Mouse (Mus musculus) MN1 (cell line): ENCODE measurements around the gene Eif4e2.

Source experiments
- DNase-seq: peaks from one replicate; pipeline ENCODE4 v3.0.0-alpha.2; 2016; ENCODE audit warnings: low spot score

Eif4e2 gene

DNA sequence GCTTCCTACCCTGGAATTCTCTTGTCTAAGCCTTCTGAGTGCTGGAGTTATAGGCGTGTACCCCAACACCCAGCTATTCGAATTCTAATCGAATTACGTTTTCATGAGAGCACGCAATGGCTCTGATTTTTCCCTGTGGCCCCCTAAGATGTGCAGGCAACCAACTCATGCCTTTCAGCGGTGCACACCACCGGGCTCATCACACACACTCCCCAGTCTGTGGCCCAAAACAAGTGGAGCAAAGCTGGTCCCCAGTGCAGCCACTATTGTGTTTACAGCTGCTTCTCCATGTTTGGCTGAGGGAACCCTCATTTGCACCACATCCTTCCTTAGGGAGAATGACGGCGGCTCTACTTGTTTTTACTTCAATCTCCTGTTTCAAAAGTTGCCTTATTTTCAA lies 49.5 kb downstream of the Eif4e2 start:
- DNase-seq: no peak

GRCm38 (mm10) chr1:87263796-87264133 lies 50.1 kb downstream of the Eif4e2 start:
- no peak for DNase-seq

DNA sequence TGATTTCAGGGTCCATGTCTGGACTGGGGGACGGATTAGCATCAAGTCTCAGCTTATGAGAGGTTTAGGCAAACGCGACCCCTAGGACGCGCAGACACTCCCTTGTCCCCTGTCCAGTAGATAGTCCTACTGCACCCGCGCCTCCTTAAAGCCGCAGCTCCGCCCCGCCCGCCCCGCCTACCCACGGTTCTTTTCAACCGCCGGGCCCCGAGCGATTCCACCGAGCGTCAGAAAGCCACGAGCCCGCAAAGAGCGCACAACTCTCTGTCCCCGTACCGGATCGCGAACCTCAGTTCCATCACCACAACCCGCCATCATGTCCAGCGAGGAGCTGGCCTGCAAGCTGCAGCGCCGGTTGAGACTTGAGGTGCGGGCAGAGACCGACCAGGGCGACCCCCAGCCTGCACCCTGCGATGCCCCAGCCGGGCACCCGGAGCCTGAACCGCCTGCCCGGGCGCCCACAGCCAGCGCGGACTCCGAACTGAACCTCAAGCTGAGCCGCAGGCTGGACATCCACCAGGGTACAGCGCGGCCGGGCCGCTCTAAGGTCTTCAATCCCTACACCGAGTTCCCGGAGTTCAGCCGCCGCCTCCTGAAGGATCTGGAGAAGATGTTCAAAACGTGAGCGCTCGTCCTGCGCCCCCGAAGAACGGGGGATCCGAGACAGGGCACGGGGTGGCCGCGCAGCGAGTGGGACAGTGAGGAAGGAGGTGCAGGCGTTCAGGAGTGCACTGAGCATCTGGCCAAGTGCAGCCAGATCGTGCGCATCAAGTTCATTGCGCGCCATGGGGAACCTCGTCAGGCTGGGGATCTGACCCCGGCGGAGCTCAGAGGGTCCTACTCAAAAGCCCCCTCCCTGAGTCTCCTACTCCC lies 50.7 kb downstream of the Eif4e2 start, which contains the start of gene Efhd1:
Gene Efhd1, plus strand, starts transcription at position 230 of the 873 bp plus-strand sequence.
- DNase-seq: no peak

- DNase-seq: no peak
These were observed 51.5 kb downstream of the Eif4e2 start for GRCm38 (mm10) chr1:87265200-87265599.

DNA sequence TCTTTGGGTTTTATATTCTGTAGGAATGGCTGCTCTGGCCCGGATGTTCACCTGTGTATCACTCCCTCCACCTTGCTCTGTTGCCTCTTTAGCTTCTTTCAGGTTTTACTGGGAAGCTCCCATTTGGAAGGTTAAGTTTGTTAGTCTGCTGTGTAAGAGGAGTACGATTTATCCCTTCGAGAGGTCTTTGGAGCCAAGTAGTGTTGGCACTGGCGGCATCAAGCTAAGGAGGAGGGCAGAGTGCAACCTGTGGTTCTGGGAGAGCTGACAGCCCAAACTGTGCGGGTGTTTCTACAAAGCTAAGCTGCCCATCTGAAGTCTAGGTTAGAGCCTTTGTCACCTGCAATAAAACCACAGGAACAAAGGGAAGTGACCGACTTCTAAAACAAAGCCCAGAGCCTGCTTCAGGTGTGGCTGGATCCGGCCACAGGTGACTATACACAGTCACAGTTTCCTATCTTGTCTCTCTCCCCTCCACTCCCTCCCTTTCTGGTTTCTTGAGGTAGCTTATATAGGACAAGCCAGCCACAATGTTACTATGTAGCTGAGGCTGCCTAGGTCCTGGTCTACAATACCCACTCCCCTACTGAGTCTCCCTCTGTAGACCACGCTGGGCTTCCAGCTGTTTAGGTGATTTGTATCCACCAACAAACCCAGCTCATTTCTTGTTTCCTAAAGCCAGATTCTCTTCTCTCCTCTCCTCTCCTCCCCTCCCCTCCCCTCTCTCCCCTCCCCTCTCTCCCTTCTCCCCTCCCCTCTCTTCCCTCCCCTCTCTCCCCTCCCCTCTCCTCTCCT lies 52.8 kb downstream of the Eif4e2 start:
- no peak for DNase-seq

DNA sequence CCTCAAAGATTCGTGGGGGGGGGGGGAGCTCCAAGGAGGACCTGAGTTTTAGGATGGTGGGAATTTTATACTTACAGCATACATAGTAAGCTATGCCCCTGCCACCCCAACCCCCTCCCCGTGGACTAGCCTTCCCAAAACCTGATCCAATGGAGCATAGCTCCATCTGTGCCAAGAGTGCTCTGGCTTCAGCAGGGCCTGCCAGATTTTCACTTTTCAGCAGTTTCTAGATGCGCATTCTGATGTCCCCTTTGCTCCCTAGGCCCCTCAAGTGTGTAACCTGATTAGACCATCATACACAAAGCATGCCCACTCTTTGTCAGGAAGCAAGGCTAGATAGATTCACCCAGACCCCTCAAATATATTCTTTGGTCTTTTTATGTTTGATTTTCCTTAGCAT lies 56.5 kb downstream of the Eif4e2 start:
- DNase-seq: no peak

- DNase-seq: peak; percentile 37
These were observed 57.1 kb downstream of the Eif4e2 start for GRCm38 (mm10) chr1:87270641-87271467.

DNA sequence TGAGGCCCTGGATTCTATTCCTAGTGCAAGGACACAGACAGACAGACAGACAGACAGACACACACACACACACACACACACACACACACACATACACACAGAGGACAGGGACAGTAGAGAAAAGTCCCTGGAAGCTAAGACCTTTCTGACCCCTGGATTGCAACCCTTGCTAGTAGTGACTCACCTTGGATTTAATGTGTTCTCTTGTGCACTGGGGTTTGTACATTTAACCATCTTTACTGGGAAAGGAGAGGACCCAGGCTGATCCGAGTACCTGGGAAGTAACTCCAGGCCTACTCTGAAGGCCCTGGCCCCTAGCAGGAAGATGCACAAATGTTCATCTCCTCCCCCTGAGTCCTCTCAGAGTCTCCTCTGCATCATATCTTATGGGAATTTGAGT lies 57.9 kb downstream of the Eif4e2 start:
- peak; percentile 22 for DNase-seq

DNA sequence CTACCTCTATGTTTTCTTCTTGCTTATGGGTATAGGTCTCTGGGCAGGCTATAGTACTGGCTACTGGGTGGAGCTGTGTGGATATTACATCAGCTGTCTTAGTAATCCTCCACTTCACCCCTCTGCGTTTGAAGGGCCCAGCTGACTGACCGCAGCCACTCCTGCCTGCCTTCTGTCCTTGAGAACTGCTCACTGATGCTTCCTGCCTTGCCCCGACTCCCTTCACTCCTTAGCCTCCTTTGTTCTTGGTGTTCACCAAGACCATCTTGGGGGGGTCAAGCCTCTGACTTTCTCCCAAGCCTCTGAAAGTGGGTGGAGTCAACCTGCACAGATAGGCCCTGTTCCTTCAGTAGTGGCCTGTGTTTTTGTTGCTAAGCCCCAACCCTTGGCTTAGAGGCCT lies 58.7 kb downstream of the Eif4e2 start:
- DNase-seq: peak; percentile 7

- DNase-seq: no peak
These were observed 59.8 kb downstream of the Eif4e2 start for GRCm38 (mm10) chr1:87273514-87273942.

GRCm38 (mm10) chr1:87274134-87274533 lies 60.4 kb downstream of the Eif4e2 start:
- DNase-seq: no peak

- DNase-seq: no peak
These were observed 61.4 kb downstream of the Eif4e2 start for GRCm38 (mm10) chr1:87275151-87275550.

GRCm38 (mm10) chr1:87276056-87276455 lies 62.3 kb downstream of the Eif4e2 start:
- DNase-seq: no peak

DNA sequence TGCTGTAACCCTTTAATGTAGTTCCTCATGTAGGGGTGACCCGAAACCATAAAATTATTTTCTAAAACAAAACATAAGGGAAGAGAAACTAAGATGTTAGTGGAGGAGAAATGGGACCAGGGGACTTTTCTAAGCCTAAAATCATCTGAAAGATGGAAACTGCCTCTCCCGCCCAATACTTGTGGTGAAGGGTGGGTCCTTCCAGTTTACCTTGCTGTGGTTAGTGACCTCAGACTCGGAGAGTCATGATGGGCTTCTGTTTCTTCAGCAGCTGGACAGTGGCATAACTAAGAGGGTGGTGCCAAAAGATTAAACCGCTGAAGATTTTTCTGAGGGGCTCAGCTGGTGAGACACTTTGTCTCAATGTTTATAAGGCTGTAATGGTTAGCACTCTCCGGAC lies 66.6 kb downstream of the Eif4e2 start:
- DNase-seq: no peak

DNA sequence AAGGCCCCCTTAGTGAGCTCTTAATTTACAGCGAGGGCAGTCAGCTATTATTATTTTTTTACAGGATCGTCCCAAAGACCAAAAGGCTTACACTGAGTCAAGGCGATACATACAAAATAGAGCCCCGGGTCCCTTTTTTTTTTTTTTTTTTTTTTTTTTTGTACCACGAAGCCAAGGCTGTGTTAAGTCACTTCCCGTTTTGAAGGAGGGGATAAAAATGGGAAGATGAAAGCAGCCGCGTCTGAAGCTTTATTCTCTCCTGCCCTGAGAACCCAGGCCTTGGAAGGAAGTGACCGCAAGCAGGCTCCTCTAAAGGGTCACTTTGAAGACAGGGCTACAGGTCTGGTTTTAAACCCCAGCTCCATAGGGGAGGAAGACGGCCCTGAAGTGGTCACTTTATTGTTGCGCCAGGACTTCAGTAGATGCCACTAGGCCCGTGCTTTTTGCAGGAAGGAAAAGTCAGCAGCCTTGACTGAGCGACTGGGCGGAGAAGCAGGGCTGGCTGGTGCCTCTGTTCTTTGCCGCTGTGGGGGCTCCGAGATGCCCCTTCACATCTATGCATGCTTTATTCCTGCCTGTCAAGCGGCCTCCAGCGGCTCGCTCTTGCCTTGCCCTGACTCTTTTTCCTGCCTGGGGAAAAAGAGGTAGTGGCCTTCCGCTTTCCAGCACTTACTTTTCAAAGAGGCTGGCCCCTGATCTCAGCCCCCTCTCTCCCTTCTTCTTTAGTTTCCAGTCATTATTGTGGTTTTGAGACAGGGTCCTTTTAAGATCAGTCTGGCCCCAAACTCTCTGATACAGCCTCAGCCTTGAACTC lies 68.1 kb downstream of the Eif4e2 start:
- DNase-seq: no peak

DNA sequence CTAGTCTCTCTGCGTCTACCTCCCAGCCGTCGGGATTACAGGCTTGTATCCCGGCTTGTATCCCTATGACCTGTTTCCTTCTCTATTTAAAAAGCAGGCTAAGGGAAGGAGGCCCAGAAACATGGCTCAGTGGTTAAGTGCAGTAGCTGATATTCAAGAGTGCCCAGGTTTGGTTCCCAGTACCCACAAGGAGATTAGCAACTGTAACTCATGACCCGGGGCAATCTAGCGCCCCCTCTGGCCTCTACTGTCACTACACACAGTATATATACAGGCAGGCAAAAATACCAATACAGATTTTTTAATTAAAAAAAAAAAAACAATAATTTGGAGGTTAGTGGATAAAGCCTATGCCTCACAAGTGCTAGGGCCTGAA lies 68.7 kb downstream of the Eif4e2 start:
- DNase-seq: no peak

DNA sequence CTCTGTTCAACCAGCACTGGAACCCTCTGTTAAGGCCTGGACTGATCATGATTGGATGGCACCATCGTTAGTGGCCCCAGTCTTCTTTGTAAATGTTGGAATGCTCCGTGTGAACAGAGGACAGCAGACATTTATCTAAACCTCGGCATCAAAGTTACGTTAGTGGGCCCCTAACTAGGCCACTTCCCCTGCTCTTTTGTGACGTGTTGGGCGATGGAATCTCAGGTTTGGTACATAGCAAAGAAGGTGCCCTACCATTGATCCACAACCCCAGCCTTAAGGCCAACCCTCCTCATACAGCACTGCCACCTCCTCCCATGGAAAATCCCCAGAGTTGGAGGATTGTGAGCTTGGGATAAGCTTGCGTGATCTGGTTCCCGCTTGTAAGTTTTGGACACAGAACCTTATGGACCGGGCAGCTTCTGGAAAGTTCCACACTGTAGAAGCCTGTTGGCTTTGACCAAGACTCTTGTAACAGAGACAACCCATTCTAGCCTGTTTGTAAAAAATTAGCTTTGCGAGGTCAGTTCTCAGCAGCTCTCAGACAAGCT lies 69.8 kb downstream of the Eif4e2 start:
- no peak for DNase-seq

GRCm38 (mm10) chr1:87287105-87287504 lies 73.4 kb downstream of the Eif4e2 start:
- no peak for DNase-seq
